Mouse (Mus musculus): ENCODE data around the gene Plekha7. TPM values are rescaled to one million over a fixed set of nuclear protein-coding genes. Genes with fewer than 3 reads are reported as not detected.

Gene Plekha7
- total and polyA plus RNA-seq, 2 experiments from 2014 or later: 5.4 to 17.0 TPM

GRCm38 (mm10) chr7:116182451-116182850 lies 125.7 kb downstream of the Plekha7 start:
- TF ChIP-seq CTCF (IDR thresholded peaks at IDR 0.05; ENCODE audit: low read depth): no peak
- 95% methylated on average over 1 of the region's 1 CpGs for WGBS

GRCm38 (mm10) chr7:116181444-116181946 lies 126.7 kb downstream of the Plekha7 start:
- WGBS: 77% methylated on average over 5 of the region's 5 CpGs
- Histone ChIP-seq H3K4me3 (ENCODE audit: low read depth, low read length) (no peak overlapping the region), H3K27ac (ENCODE audit: low read depth, low read length) (no peak overlapping the region), H3K4me1 (ENCODE audit: insufficient read depth) (peaks cover 16% of the 10 kb centered on the region; the same call in 1 of the 2 replicates), H3K9me3 (ENCODE audit: low read length) (no peaks in the 10 kb centered on the region), H3K9ac (no peak overlapping the region), H3K36me3 (ENCODE audit: insufficient read depth) (no peaks in the 10 kb centered on the region), H3K4me2 (ENCODE audit: low read depth) (no peak overlapping the region), H3K27me3 (ENCODE audit: insufficient read depth, low read length) (no peaks in the 10 kb centered on the region)
- no peak for ATAC-seq
- TF ChIP-seq CTCF (IDR thresholded peaks at IDR 0.05; ENCODE audit: low read depth): no peak
- no peak for DNase-seq

More at GRCm38 (mm10) chr7:116182451-116182850, 125.7 kb downstream of the Plekha7 start:
- H3K9ac ChIP-seq: no peak overlapping the region
- H3K4me2 ChIP-seq (ENCODE audit: low read depth): no peak overlapping the region
- no peaks in the 10 kb centered on the region for H3K9me3 ChIP-seq (ENCODE audit: low read length)
- no peak overlapping the region for H3K4me3 ChIP-seq (ENCODE audit: low read depth, low read length)
- DNase-seq (no peak), ATAC-seq (no peak)
- H3K27me3 ChIP-seq (ENCODE audit: insufficient read depth, low read length): no peaks in the 10 kb centered on the region
- H3K36me3 ChIP-seq (ENCODE audit: insufficient read depth): no peaks in the 10 kb centered on the region
- H3K4me1 ChIP-seq (ENCODE audit: insufficient read depth): peaks cover 18% of the 10 kb centered on the region; the same call in 1 of the 2 replicates
- H3K27ac ChIP-seq (ENCODE audit: low read depth, low read length): no peak overlapping the region

GRCm38 (mm10) chr7:116178916-116179315 lies 129.3 kb downstream of the Plekha7 start:
- H3K4me1 ChIP-seq (ENCODE audit: insufficient read depth): no peaks in the 10 kb centered on the region
- no peak for ATAC-seq
- no peaks in the 10 kb centered on the region for H3K9me3 ChIP-seq (ENCODE audit: low read length)
- H3K4me3 ChIP-seq (ENCODE audit: low read depth, low read length): no peak overlapping the region
- no peak for DNase-seq
- no peak for TF ChIP-seq CTCF (IDR thresholded peaks at IDR 0.05; ENCODE audit: low read depth)
- WGBS: 94% methylated on average over 3 of the region's 3 CpGs
- H3K4me2 ChIP-seq (ENCODE audit: low read depth): no peak overlapping the region
- H3K27me3 ChIP-seq (ENCODE audit: insufficient read depth, low read length): no peaks in the 10 kb centered on the region
- H3K9ac ChIP-seq: no peak overlapping the region
- H3K27ac ChIP-seq (ENCODE audit: low read depth, low read length): no peak overlapping the region
- no peaks in the 10 kb centered on the region for H3K36me3 ChIP-seq (ENCODE audit: insufficient read depth)

GRCm38 (mm10) chr7:116172774-116173173 lies 135.4 kb downstream of the Plekha7 start:
- Histone ChIP-seq H3K4me1 (ENCODE audit: insufficient read depth) (no peaks in the 10 kb centered on the region), H3K36me3 (ENCODE audit: insufficient read depth) (no peaks in the 10 kb centered on the region), H3K27me3 (ENCODE audit: insufficient read depth, low read length) (no peaks in the 10 kb centered on the region), H3K4me3 (ENCODE audit: low read depth, low read length) (no peak overlapping the region), H3K4me2 (ENCODE audit: low read depth) (no peak overlapping the region), H3K27ac (ENCODE audit: low read depth, low read length) (no peak overlapping the region), H3K9ac (no peak overlapping the region), H3K9me3 (ENCODE audit: low read length) (no peaks in the 10 kb centered on the region)
- ATAC-seq: no peak
- WGBS: 64% methylated on average over 10 of the region's 10 CpGs
- no peak for DNase-seq
- TF ChIP-seq CTCF (IDR thresholded peaks at IDR 0.05; ENCODE audit: low read depth): no peak

- Histone ChIP-seq H3K27ac (ENCODE audit: low read depth, low read length) (no peak overlapping the region), H3K4me1 (ENCODE audit: insufficient read depth) (no peaks in the 10 kb centered on the region), H3K27me3 (ENCODE audit: insufficient read depth, low read length) (no peaks in the 10 kb centered on the region), H3K9ac (no peak overlapping the region), H3K36me3 (ENCODE audit: insufficient read depth) (no peaks in the 10 kb centered on the region), H3K4me2 (ENCODE audit: low read depth) (no peak overlapping the region), H3K4me3 (ENCODE audit: low read depth, low read length) (no peak overlapping the region), H3K9me3 (ENCODE audit: low read length) (no peaks in the 10 kb centered on the region)
- WGBS: 84% methylated on average over 4 of the region's 4 CpGs
- TF ChIP-seq CTCF (IDR thresholded peaks at IDR 0.05; ENCODE audit: low read depth): no peak
- DNase-seq: no peak
- no peak for ATAC-seq
Measured at GRCm38 (mm10) chr7:116169426-116169825, 138.8 kb downstream of the Plekha7 start.

GRCm38 (mm10) chr7:116168224-116168623 lies 140.0 kb downstream of the Plekha7 start:
- Histone ChIP-seq H3K9ac (no peak overlapping the region), H3K36me3 (ENCODE audit: insufficient read depth) (no peaks in the 10 kb centered on the region), H3K4me3 (ENCODE audit: low read depth, low read length) (no peak overlapping the region), H3K27me3 (ENCODE audit: insufficient read depth, low read length) (no peaks in the 10 kb centered on the region), H3K4me2 (ENCODE audit: low read depth) (no peak overlapping the region), H3K27ac (ENCODE audit: low read depth, low read length) (no peak overlapping the region), H3K9me3 (ENCODE audit: low read length) (no peaks in the 10 kb centered on the region), H3K4me1 (ENCODE audit: insufficient read depth) (no peaks in the 10 kb centered on the region)
- no peak for TF ChIP-seq CTCF (IDR thresholded peaks at IDR 0.05; ENCODE audit: low read depth)
- DNase-seq (no peak), ATAC-seq (no peak)
- WGBS: 91% methylated on average over 7 of the region's 7 CpGs

GRCm38 (mm10) chr7:116164232-116164631 lies 143.9 kb downstream of the Plekha7 start:
- H3K4me3 ChIP-seq (ENCODE audit: low read depth, low read length): no peak overlapping the region
- no peaks in the 10 kb centered on the region for H3K27me3 ChIP-seq (ENCODE audit: insufficient read depth, low read length)
- no peaks in the 10 kb centered on the region for H3K4me1 ChIP-seq (ENCODE audit: insufficient read depth)
- ATAC-seq: no peak
- no peak overlapping the region for H3K4me2 ChIP-seq (ENCODE audit: low read depth)
- no peak for DNase-seq
- WGBS: 86% methylated on average over 12 of the region's 12 CpGs
- H3K27ac ChIP-seq (ENCODE audit: low read depth, low read length): no peak overlapping the region
- H3K36me3 ChIP-seq (ENCODE audit: insufficient read depth): no peaks in the 10 kb centered on the region
- TF ChIP-seq CTCF (IDR thresholded peaks at IDR 0.05; ENCODE audit: low read depth): no peak
- H3K9me3 ChIP-seq (ENCODE audit: low read length): no peaks in the 10 kb centered on the region
- H3K9ac ChIP-seq: no peak overlapping the region
